Mouse (Mus musculus): ENCODE measurements around the gene Inka2. TPM values are rescaled to one million over a fixed set of nuclear protein-coding genes. Genes with fewer than 3 reads are reported as not detected.

Gene Inka2
- polyA plus RNA-seq, 1 experiment from 2014 or later, result 2.5 TPM

GRCm38 (mm10) chr3:105737070-105737469, 32.7 kb downstream of the Inka2 start:
- ATAC-seq (ENCODE audit: low FRiP score, low read depth), result no peak
- Histone ChIP-seq H3K4me3 (no peak overlapping the region), H3K9ac (no peak overlapping the region), H3K4me2 (replicated peaks) (no peak overlapping the region), H3K27ac (no peak overlapping the region), H3K36me3 (peaks cover 34% of the 10 kb centered on the region), H3K27me3 (no peaks in the 10 kb centered on the region), H3K4me1 (no peaks in the 10 kb centered on the region), H3K9me3 (no peaks in the 10 kb centered on the region)
- WGBS, result 93% methylated on average over 7 of the region's 7 CpGs

- Histone ChIP-seq H3K27ac (no peak overlapping the region), H3K27me3 (no peaks in the 10 kb centered on the region), H3K36me3 (peaks cover 34% of the 10 kb centered on the region), H3K9ac (no peak overlapping the region), H3K4me1 (no peaks in the 10 kb centered on the region), H3K4me3 (no peak overlapping the region), H3K4me2 (replicated peaks) (no peak overlapping the region), H3K9me3 (no peaks in the 10 kb centered on the region)
- ATAC-seq (ENCODE audit: low FRiP score, low read depth), result no peak
- WGBS, result 64% methylated on average over 3 of the region's 3 CpGs
Observed at GRCm38 (mm10) chr3:105737666-105738065, 33.3 kb downstream of the Inka2 start.

GRCm38 (mm10) chr3:105746542-105746941, 42.1 kb downstream of the Inka2 start:
- 96% methylated on average over 2 of the region's 2 CpGs for WGBS
- Histone ChIP-seq H3K4me2 (replicated peaks) (no peak overlapping the region), H3K9me3 (no peaks in the 10 kb centered on the region), H3K27ac (no peak overlapping the region), H3K36me3 (peaks cover 7% of the 10 kb centered on the region; the same call in 1 of the 2 replicates), H3K27me3 (no peaks in the 10 kb centered on the region), H3K4me1 (no peaks in the 10 kb centered on the region), H3K4me3 (no peak overlapping the region), H3K9ac (no peak overlapping the region)
- no peak for ATAC-seq (ENCODE audit: low FRiP score, low read depth)

GRCm38 (mm10) chr3:105750810-105751209, 46.4 kb downstream of the Inka2 start:
- ATAC-seq (ENCODE audit: low FRiP score, low read depth), result no peak
- 94% methylated on average over 2 of the region's 2 CpGs for WGBS
- H3K36me3 ChIP-seq, result peaks cover 7% of the 10 kb centered on the region; the same call in 1 of the 2 replicates
- no peak overlapping the region for H3K9ac ChIP-seq
- no peak overlapping the region for H3K27ac ChIP-seq
- H3K4me2 ChIP-seq (replicated peaks), result no peak overlapping the region
- H3K4me3 ChIP-seq, result no peak overlapping the region
- no peaks in the 10 kb centered on the region for H3K4me1 ChIP-seq
- H3K27me3 ChIP-seq, result no peaks in the 10 kb centered on the region
- no peaks in the 10 kb centered on the region for H3K9me3 ChIP-seq

DNA sequence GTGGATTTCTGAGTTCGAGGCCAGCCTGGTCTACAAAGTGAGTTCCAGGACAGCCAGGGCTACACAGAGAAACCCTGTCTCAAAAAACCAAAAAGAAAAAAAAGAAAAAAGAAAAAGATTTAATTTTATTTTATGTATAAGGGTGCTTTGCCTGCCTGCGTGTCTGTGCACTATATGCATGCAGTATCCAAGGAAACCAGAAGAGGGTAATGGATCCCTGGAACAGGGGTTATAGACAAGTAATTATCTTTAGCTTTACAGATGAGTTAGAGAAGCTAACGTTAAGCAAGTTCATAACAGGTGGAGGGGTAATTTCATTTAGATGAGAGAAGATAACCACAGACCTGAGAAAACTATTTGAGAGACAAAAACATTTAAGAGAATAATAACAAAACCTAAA, 49.8 kb downstream of the Inka2 start:
- H3K4me2 ChIP-seq (replicated peaks), result no peak overlapping the region
- H3K9me3 ChIP-seq, result no peaks in the 10 kb centered on the region
- H3K9ac ChIP-seq, result no peak overlapping the region
- no peak overlapping the region for H3K4me3 ChIP-seq
- no peak for ATAC-seq (ENCODE audit: low FRiP score, low read depth)
- H3K4me1 ChIP-seq, result peaks cover 5% of the 10 kb centered on the region; the same call in 1 of the 2 replicates
- H3K27ac ChIP-seq, result no peak overlapping the region
- H3K27me3 ChIP-seq, result no peaks in the 10 kb centered on the region
- peaks cover 6% of the 10 kb centered on the region; the same call in 1 of the 2 replicates for H3K36me3 ChIP-seq
- WGBS, result 90% methylated on average over 3 of the region's 3 CpGs

DNA sequence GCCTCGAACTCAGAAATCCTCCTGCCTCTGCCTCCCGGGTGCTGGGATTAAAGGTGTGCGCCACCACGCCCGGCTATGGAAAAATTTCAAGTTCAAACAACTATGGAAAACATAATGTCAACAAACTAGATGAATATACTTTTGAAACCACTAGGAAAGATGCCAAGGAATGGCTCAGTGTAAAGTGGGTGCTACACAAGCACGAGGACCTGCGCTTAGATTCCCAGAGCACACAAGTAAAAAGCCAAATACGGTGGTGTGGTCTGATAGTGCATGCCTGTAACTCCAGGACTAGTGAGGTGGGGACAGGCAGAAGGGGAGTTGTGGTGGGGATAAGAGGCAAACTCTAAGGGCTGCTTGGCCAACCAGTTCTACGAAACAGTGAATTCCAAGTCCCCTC, 50.7 kb downstream of the Inka2 start:
- 94% methylated on average over 9 of the region's 9 CpGs for WGBS
- Histone ChIP-seq H3K27ac (no peak overlapping the region), H3K9ac (no peak overlapping the region), H3K27me3 (no peaks in the 10 kb centered on the region), H3K36me3 (no peaks in the 10 kb centered on the region), H3K4me2 (replicated peaks) (no peak overlapping the region), H3K4me3 (no peak overlapping the region), H3K4me1 (peaks cover 5% of the 10 kb centered on the region; the same call in 1 of the 2 replicates), H3K9me3 (no peaks in the 10 kb centered on the region)
- ATAC-seq (ENCODE audit: low FRiP score, low read depth), result no peak

- Histone ChIP-seq H3K4me2 (replicated peaks) (no peak overlapping the region), H3K36me3 (no peaks in the 10 kb centered on the region), H3K9me3 (no peaks in the 10 kb centered on the region), H3K27ac (no peak overlapping the region), H3K27me3 (no peaks in the 10 kb centered on the region), H3K4me3 (no peak overlapping the region), H3K9ac (no peak overlapping the region), H3K4me1 (peaks cover 5% of the 10 kb centered on the region; the same call in 1 of the 2 replicates)
- WGBS, result 78% methylated on average over 2 of the region's 2 CpGs
- no peak for ATAC-seq (ENCODE audit: low FRiP score, low read depth)
Observed at GRCm38 (mm10) chr3:105756505-105756904, 52.1 kb downstream of the Inka2 start.

DNA sequence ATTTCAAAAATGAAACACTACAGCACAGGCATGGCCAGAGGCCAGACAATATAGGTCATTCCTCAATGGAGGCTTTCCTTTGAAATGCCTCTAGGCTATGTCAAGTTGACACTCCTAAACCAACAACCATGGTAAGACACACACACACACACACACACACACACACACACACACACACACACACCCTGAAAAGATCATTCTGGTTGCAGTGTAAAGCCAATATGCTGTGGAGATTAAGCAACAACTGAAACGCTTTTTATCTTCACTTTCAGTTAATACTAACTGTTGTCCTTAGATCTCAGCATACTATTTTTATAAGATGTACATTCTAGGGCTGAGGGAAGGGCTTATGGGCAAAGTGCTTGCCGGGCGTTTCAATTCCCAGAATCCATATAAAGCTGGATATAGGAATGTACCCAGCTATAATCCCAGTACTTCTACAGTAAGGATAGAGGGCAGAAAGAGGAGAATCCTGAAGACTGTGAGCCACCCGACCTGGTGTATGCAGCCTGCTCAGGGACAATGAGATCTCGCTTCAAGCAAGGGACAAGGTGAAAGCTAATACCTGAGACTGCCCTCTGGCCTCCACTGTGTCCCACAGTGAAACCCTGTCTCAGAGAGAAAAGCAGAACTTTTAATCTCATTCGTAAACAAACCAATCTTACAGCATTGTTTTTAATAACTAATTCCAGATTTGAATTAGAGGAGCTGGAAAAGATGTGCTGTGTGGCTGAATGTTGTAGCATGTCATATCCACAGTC, 53.1 kb downstream of the Inka2 start:
- H3K9ac ChIP-seq, result no peak overlapping the region
- no peaks in the 10 kb centered on the region for H3K27me3 ChIP-seq
- peaks cover 5% of the 10 kb centered on the region; the same call in 1 of the 2 replicates for H3K4me1 ChIP-seq
- ATAC-seq (ENCODE audit: low FRiP score, low read depth), result no peak
- 72% methylated on average over 6 of the region's 6 CpGs for WGBS
- H3K27ac ChIP-seq, result no peak overlapping the region
- H3K9me3 ChIP-seq, result no peaks in the 10 kb centered on the region
- no peak overlapping the region for H3K4me3 ChIP-seq
- H3K4me2 ChIP-seq (replicated peaks), result no peak overlapping the region
- H3K36me3 ChIP-seq, result no peaks in the 10 kb centered on the region

DNA sequence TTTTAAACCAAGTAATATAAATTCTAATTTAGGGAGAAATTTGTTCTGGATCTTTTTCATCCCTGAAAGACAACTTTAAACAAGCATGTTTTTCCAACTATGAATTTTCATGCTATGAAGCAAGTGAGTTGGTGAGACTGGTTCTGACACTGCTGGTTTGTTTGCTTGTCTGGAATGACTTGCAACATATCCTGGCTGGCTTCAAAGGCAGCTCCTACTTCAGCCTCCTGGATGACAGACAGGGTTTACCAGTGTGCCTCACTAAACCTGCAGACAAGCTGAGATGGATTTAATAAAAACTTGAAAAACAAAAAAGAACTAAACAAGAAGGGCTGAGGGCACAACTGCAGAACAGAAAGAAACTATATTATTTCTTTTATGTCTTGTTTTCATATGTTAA, 53.7 kb downstream of the Inka2 start:
- H3K9ac ChIP-seq, result no peak overlapping the region
- no peak overlapping the region for H3K4me3 ChIP-seq
- no peaks in the 10 kb centered on the region for H3K9me3 ChIP-seq
- no peak overlapping the region for H3K27ac ChIP-seq
- H3K4me1 ChIP-seq, result peaks cover 5% of the 10 kb centered on the region; the same call in 1 of the 2 replicates
- no peak for ATAC-seq (ENCODE audit: low FRiP score, low read depth)
- no peaks in the 10 kb centered on the region for H3K36me3 ChIP-seq
- no peak overlapping the region for H3K4me2 ChIP-seq (replicated peaks)
- no peaks in the 10 kb centered on the region for H3K27me3 ChIP-seq

- H3K4me3 ChIP-seq, result no peak overlapping the region
- 82% methylated on average over 4 of the region's 4 CpGs for WGBS
Observed at GRCm38 (mm10) chr3:105758658-105759057, 54.3 kb downstream of the Inka2 start.

DNA sequence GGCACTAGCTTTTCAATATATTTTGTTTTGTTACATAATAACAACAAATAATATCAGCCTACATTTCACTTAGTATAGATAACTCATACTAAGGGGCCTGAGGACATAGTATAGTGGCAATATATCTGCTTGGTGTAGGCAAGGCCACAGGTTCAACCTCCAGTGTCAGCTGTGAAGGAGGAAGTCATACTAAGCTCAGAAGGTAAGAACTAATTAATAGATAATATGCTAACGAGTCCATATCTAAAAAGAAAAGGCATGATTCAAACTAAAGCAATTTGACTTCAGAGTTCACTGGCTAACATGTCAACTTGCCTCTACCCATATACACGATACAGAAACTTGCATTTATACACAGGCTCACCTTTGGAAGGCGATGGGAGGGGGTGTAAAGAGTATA, 55.7 kb downstream of the Inka2 start:
- no peaks in the 10 kb centered on the region for H3K9me3 ChIP-seq
- no peak for ATAC-seq (ENCODE audit: low FRiP score, low read depth)

More at GRCm38 (mm10) chr3:105758658-105759057, 54.3 kb downstream of the Inka2 start:
- Histone ChIP-seq H3K9me3 (no peaks in the 10 kb centered on the region), H3K27ac (no peak overlapping the region), H3K27me3 (no peaks in the 10 kb centered on the region), H3K36me3 (no peaks in the 10 kb centered on the region), H3K4me2 (replicated peaks) (no peak overlapping the region), H3K9ac (no peak overlapping the region), H3K4me1 (peaks cover 5% of the 10 kb centered on the region; the same call in 1 of the 2 replicates)
- ATAC-seq (ENCODE audit: low FRiP score, low read depth), result no peak

GRCm38 (mm10) chr3:105763132-105763851, 58.9 kb downstream of the Inka2 start:
- Histone ChIP-seq H3K9me3 (no peaks in the 10 kb centered on the region), H3K36me3 (no peaks in the 10 kb centered on the region), H3K4me3 (no peak overlapping the region), H3K27ac (no peak overlapping the region), H3K4me2 (replicated peaks) (no peak overlapping the region), H3K9ac (no peak overlapping the region), H3K27me3 (no peaks in the 10 kb centered on the region), H3K4me1 (no peaks in the 10 kb centered on the region)
- 69% methylated on average over 4 of the region's 4 CpGs for WGBS
- no peak for ATAC-seq (ENCODE audit: low FRiP score, low read depth)

More for the DNA sequence above, 55.7 kb downstream of the Inka2 start:
- Histone ChIP-seq H3K27me3 (no peaks in the 10 kb centered on the region), H3K4me1 (peaks cover 5% of the 10 kb centered on the region; the same call in 1 of the 2 replicates), H3K36me3 (no peaks in the 10 kb centered on the region), H3K27ac (no peak overlapping the region), H3K9ac (no peak overlapping the region), H3K4me2 (replicated peaks) (no peak overlapping the region), H3K4me3 (no peak overlapping the region)
- WGBS, result 95% methylated on average over 3 of the region's 3 CpGs
